Mouse (Mus musculus) stomach, embryonic 14.5 days (tissue): ENCODE data around the gene Apeh. TPM values are rescaled to one million over a fixed set of nuclear protein-coding genes. Genes with fewer than 3 reads are reported as not detected.

Experiments
- ATAC-seq: fragments of 200-750 bp; cut with Nextera tagmentation; 2 replicates; pipeline ENCODE4 v1.8.0; 2017; ENCODE audit warnings: low read depth, moderate TSS enrichment; ENCODE audit not compliant: insufficient number of reproducible peaks, insufficient read depth, low FRiP score
- H3K27ac ChIP-seq: fragments of 300-500 bp; sonication (generic); 2 replicates; pipeline ENCODE4 v1.5.1; 2014; ENCODE audit warnings: mild to moderate bottlenecking, low read length, moderate library complexity, mixed read lengths
- H3K27me3 ChIP-seq: fragments of 300-500 bp; sonication (generic); 2 replicates; pipeline ENCODE4 v1.6.1; 2014; ENCODE audit warnings: low read length, control low read depth, mixed read lengths; ENCODE audit not compliant: control insufficient read depth, insufficient read depth
- H3K36me3 ChIP-seq: fragments of 300-500 bp; sonication (generic); 2 replicates; pipeline ENCODE4 v1.6.1; 2014; ENCODE audit warnings: mild to moderate bottlenecking, control low read depth, low read length, moderate library complexity, mixed read lengths; ENCODE audit not compliant: control insufficient read depth, insufficient read depth
- H3K4me1 ChIP-seq: fragments of 300-500 bp; sonication (generic); 2 replicates; pipeline ENCODE4 v1.6.1; 2014; ENCODE audit warnings: low read length, control low read depth, mixed read lengths; ENCODE audit not compliant: control insufficient read depth, insufficient read depth
- H3K4me2 ChIP-seq: fragments of 300-500 bp; sonication (generic); replicated peaks from 2 replicates; pipeline ENCODE4 v1.6.1; 2014; ENCODE audit warnings: low read depth, low read length, control low read depth
- H3K4me3 ChIP-seq: fragments of 300-500 bp; sonication (generic); 2 replicates; pipeline ENCODE4 v1.5.1; 2014; ENCODE audit warnings: low read depth, low read length, control low read depth
- H3K9ac ChIP-seq: fragments of 300-500 bp; sonication (generic); replicated peaks from 2 replicates; pipeline ENCODE4 v1.6.1; 2014; ENCODE audit warnings: low read depth, mild to moderate bottlenecking, control low read depth, low read length, moderate library complexity, mixed read lengths
- H3K9me3 ChIP-seq: fragments of 300-500 bp; sonication (generic); 2 replicates; pipeline ENCODE4 v1.6.1; 2016; ENCODE audit warnings: low read depth, low read length, control low read depth; ENCODE audit not compliant: control insufficient read depth
- WGBS: fragments of 180-500 bp; shearing (Covaris S2); extraction: QIAGEN DNeasy Blood & Tissue Kit; methylation state at CpG from one replicate; pipeline ENCODE4 v1.1.7; 2014; 5-methylcytosine and 5-hydroxymethylcytosine counted together
- polyA plus RNA-seq: library from polyadenylated mRNA; unstranded; fragments of >200 nt; fragmentation: Nextera tagmentation; extraction: Ambion mirVana; gene quantifications from 2 replicates; pipeline ENCODE4 v1.2.1, GENCODE M21; 2014

The Apeh gene
- polyA plus RNA-seq, 1 experiment from 2014 or later, result 52.2 TPM

- H3K27ac ChIP-seq, result no peak overlapping the region
- H3K36me3 ChIP-seq, result peaks cover 30% of the 10 kb centered on the region
- H3K9me3 ChIP-seq, result no peaks in the 10 kb centered on the region
- no peak for ATAC-seq
- no peak overlapping the region for H3K4me2 ChIP-seq
- no peak overlapping the region for H3K9ac ChIP-seq
- H3K27me3 ChIP-seq, result no peaks in the 10 kb centered on the region
- WGBS, result 65% methylated on average over 1 of the region's 1 CpGs
- peaks cover 2% of the 10 kb centered on the region; the same call in 1 of the 2 replicates for H3K4me1 ChIP-seq
- H3K4me3 ChIP-seq, result no peak overlapping the region
Observed at GRCm38 (mm10) chr9:108055061-108055460, 39.3 kb downstream of the Apeh start.

- no peaks in the 10 kb centered on the region for H3K9me3 ChIP-seq
- H3K4me3 ChIP-seq, result no peak overlapping the region
- H3K4me2 ChIP-seq, result no peak overlapping the region
- peaks cover 26% of the 10 kb centered on the region; the same call in 1 of the 2 replicates for H3K36me3 ChIP-seq
- ATAC-seq, result no peak
- no peak overlapping the region for H3K27ac ChIP-seq
- H3K4me1 ChIP-seq, result peaks cover 8% of the 10 kb centered on the region; the same call in 1 of the 2 replicates
- WGBS, result 87% methylated on average over 22 of the region's 22 CpGs
- H3K9ac ChIP-seq, result no peak overlapping the region
- no peaks in the 10 kb centered on the region for H3K27me3 ChIP-seq
Observed at GRCm38 (mm10) chr9:108054331-108055040, 39.9 kb downstream of the Apeh start.

GRCm38 (mm10) chr9:108053665-108054225 lies 40.7 kb downstream of the Apeh start:
- H3K27ac ChIP-seq, result no peak overlapping the region
- H3K36me3 ChIP-seq, result peaks cover 26% of the 10 kb centered on the region; the same call in 1 of the 2 replicates
- no peak overlapping the region for H3K4me3 ChIP-seq
- no peak for ATAC-seq
- 86% methylated on average over 15 of the region's 15 CpGs for WGBS
- no peaks in the 10 kb centered on the region for H3K27me3 ChIP-seq
- no peaks in the 10 kb centered on the region for H3K9me3 ChIP-seq
- H3K4me2 ChIP-seq, result 0 out of 2 replicates have a peak overlapping the region, but pooled peaks have one; percentile 33
- H3K9ac ChIP-seq, result no peak overlapping the region
- H3K4me1 ChIP-seq, result peaks cover 9% of the 10 kb centered on the region; the same call in 1 of the 2 replicates

GRCm38 (mm10) chr9:108052885-108053664 lies 41.3 kb downstream of the Apeh start, which contains the start of gene Amigo3:
Amigo3 (plus strand) TSS chr9:108053159.
- ATAC-seq, result peak; percentile 66
- H3K4me2 ChIP-seq, result peak within 1 kb of the TSS; percentile 33
- H3K4me1 ChIP-seq, result peaks cover 10% of the 10 kb centered on the region
- no peaks in the 10 kb centered on the region for H3K9me3 ChIP-seq
- 58% methylated on average over 20 of the region's 20 CpGs for WGBS
- peak within 1 kb of the TSS; percentile 7; the same call in 1 of the 2 replicates for H3K4me3 ChIP-seq
- no peak within 1 kb of the TSS for H3K9ac ChIP-seq
- no peaks in the 10 kb centered on the region for H3K27me3 ChIP-seq
- H3K27ac ChIP-seq, result peak within 1 kb of the TSS; percentile 22
- H3K36me3 ChIP-seq, result peaks cover 26% of the 10 kb centered on the region; the same call in 1 of the 2 replicates

- ATAC-seq, result no peak
- 74% methylated on average over 7 of the region's 7 CpGs for WGBS
- Histone ChIP-seq H3K27ac (peak overlapping the region; percentile 15; the same call in 1 of the 2 replicates), H3K36me3 (peaks cover 26% of the 10 kb centered on the region; the same call in 1 of the 2 replicates), H3K9ac (no peak overlapping the region), H3K4me2 (no peak overlapping the region), H3K27me3 (no peaks in the 10 kb centered on the region), H3K9me3 (no peaks in the 10 kb centered on the region), H3K4me3 (no peak overlapping the region), H3K4me1 (peaks cover 14% of the 10 kb centered on the region)
Observed at GRCm38 (mm10) chr9:108052411-108052810, 42.0 kb downstream of the Apeh start.

- no peak for ATAC-seq
- Histone ChIP-seq H3K4me3 (no peak overlapping the region), H3K27ac (no peak overlapping the region), H3K9ac (no peak overlapping the region), H3K4me2 (no peak overlapping the region), H3K9me3 (no peaks in the 10 kb centered on the region), H3K4me1 (peaks cover 14% of the 10 kb centered on the region), H3K27me3 (no peaks in the 10 kb centered on the region), H3K36me3 (peaks cover 32% of the 10 kb centered on the region; the same call in 1 of the 2 replicates)
- 81% methylated on average over 4 of the region's 4 CpGs for WGBS
Observed at GRCm38 (mm10) chr9:108051931-108052220, 42.5 kb downstream of the Apeh start.

GRCm38 (mm10) chr9:108051184-108051930 lies 43.0 kb downstream of the Apeh start:
- H3K4me2 ChIP-seq, result no peak overlapping the region
- H3K27ac ChIP-seq, result no peak overlapping the region
- WGBS, result 92% methylated on average over 15 of the region's 15 CpGs
- H3K4me1 ChIP-seq, result peaks cover 14% of the 10 kb centered on the region
- no peak for ATAC-seq
- no peak overlapping the region for H3K9ac ChIP-seq
- H3K4me3 ChIP-seq, result no peak overlapping the region
- peaks cover 37% of the 10 kb centered on the region; the same call in 1 of the 2 replicates for H3K36me3 ChIP-seq
- H3K9me3 ChIP-seq, result no peaks in the 10 kb centered on the region
- H3K27me3 ChIP-seq, result no peaks in the 10 kb centered on the region
